Mouse (Mus musculus): Measurements from ENCODE around the gene Cdyl. TPM values are rescaled to one million over a fixed set of nuclear protein-coding genes. Genes with fewer than 3 reads are reported as not detected.
A peak's percentile ranks its signal among the peaks of the same experiment; 100 is the strongest.
"Not testable (repeated sequence)": the region's sequence is repeated elsewhere in the genome, so short reads cannot be mapped to it uniquely, and the experiment has no call there.

Cdyl gene
- polyA plus RNA-seq, 2 experiments from 2014 or later, result 3.8 to 4.3 TPM

DNA sequence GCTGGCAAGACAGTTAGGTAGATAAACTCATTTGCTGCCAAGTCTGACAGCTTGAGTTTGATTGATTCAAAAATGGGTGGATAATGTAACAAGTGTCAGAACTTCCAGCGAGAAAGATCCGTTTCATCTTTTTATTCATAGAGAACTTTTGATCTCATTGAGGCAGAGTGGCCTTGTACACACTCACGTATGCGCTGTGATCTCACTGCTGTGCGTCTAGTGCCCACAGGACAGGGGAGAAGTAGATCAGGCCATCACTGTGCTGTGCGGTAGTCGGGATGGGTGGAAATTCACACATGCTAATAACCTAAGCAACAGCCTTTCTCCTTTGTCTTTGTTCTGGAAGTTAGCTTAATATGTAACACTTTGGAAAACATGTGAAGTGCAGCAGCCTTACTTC, 146.5 kb downstream of the Cdyl start:
- no peak for ATAC-seq

DNA sequence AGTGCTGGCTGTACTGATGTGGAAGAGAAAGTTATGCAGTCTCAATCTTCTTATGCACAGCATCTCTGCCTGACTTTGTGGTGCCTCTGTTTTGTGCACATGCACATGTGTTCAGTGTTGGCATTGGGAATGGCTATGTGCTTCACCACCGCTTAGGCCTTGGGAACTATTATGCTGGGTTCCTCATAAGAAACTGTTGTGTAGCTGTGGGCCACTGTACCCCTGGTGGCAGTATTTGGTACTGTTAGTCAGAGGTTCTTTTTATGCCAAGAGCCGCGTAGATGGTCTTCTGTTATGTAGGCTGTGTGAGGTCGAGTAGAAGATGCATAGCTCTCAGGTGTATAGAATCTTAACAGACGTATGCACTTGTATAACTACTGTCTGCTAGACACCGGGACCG, 147.4 kb downstream of the Cdyl start:
- ATAC-seq, result no peak

DNA sequence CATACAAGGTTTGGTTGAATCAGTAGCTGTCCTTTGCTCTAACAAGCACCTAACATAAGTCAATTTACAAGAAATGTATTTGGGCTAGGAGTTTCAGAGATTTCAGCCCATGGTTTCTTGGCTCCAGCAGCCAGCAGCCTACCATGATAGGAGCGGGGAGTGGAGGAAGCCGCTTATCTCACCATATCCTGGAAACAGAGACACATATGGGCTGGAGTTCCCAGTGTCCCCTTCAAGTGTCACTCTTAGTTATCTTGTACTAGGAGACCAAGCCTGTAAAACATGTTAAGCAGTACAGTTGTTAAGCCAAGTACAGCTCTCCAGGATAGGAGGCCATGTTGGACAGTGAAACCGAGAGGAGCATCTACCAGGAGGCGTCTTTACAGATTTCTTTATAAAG, 147.9 kb downstream of the Cdyl start:
- ATAC-seq, result no peak

DNA sequence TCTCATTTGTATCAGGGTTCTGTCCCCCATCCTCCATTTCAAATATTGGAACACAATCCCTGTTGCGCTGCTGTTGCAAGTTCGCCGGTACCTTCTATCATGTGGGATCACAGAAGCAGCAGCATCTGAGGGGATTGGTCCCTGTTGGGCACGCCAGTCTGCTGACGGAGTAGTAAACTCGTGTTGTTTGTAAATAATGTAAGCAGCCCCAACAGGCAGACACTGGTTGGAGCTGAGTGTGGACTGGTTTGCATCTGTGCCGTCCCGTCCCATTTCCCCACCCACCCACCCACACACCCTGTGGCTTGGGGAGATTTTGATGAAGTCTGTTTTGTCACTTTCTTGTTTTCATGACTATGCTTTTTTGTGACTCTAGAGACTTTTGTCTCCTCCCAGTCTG, 148.3 kb downstream of the Cdyl start:
- peak; percentile 52 for ATAC-seq

DNA sequence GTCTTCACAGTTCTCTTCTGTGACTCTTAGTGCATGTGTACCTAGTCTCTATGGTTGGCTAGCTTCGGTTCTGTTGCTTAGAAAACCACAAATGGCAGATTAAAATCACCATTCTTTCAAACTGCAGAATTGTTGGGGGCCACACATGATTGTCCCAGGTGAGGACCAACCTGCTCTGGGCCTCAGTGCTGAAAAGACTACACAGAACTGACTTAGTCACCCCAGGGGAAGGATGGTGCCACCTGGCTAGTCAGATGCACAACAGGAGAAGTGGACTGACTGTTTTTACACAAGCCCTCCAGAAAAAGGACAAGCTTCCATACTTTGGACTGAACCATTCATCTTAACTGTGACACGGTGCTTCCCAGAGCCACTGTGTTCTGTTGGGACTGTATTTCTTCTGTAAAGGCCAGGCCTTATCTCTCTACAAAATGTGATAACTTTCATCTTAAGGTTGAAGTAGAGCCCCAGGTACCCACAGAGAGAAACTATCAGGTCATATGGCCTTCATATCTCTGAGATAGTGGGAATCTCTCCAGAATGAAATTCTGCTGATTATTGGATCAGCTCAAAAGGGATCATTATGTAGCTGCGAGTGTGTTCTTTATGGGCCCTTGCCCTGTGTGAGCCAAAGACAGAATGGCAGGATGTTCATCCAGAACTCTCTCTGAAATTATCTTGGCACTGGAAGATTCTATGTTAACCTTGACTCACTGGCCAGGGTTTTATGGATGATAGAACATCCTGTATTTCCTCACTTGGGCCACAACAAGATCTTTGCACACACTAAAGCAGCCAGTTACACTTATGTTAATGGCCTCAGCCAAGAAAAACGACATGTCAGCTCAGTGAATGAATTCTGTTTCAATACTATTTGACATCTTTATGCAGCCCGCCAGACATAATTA, 149.9 kb downstream of the Cdyl start:
- no peak for ATAC-seq

DNA sequence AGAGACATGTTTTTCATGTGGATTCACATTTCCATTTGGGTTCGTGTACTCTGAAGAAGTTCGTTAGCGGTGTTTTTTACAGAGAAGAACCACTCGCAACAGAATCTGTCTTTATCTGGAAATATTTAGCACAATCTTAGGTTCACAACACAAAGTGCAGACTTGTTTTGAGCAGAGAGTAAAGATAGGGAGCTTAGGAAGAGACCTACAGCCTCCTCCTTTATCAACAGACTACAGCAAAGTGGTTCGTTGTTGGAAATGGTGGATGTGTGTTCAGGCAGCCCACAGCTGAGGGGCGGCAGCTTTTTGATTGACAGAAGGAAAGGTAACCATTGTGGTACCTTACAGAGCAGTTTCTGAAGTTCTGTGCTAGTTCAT, 150.5 kb downstream of the Cdyl start:
- no peak for ATAC-seq

DNA sequence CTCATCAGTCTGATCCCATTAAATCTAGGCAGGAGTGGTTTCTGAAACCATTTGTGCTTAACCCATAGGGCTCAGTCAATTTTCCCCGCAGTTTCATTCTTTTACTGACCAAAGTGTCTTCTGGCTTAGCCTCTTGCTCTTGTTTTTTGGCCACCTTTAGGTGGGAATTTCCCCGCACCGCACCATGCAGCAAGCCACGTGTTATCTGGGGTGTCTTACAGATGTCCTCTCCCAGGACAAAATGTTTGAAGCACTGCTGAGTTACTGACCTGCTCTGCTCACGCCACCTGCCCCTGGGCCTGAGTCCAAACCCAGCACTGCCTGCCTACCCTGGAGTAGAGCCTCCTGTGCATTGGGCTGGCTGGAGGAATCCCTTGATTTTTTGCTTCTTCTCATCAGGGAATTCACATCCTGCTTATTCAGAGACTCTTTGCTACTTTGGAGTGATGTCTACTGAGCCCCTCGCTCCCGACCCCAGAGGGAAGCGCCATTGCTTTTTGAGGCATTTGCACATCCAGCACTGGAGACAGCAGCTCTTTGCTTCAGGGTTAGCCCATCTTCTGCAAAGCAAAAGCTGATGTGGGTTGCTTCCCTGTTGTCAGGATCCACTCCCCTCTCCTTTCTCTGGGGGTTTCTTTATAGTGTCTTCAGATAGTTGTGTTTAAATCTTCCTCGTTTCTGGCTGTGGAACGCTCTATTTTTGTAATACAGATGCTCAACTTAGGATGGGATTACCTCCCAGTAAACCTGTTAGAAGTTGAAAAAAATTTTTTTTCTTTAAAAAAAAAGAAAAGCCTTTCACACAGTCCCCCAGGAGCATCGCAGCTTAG, 151.9 kb downstream of the Cdyl start:
- no peak for ATAC-seq

DNA sequence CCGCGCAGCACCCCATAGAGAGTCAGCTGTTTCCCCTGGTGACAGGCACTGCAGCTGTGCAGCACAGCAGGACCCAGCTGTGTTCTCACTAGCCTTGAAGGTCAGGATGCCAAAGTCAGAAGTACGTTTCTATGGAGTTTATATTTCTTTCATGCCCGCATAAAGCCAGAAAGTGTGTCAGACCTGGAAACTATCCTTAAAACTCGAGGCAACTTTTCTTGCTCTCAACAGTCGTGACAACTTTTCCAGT, 152.5 kb downstream of the Cdyl start:
- ATAC-seq, result no peak

DNA sequence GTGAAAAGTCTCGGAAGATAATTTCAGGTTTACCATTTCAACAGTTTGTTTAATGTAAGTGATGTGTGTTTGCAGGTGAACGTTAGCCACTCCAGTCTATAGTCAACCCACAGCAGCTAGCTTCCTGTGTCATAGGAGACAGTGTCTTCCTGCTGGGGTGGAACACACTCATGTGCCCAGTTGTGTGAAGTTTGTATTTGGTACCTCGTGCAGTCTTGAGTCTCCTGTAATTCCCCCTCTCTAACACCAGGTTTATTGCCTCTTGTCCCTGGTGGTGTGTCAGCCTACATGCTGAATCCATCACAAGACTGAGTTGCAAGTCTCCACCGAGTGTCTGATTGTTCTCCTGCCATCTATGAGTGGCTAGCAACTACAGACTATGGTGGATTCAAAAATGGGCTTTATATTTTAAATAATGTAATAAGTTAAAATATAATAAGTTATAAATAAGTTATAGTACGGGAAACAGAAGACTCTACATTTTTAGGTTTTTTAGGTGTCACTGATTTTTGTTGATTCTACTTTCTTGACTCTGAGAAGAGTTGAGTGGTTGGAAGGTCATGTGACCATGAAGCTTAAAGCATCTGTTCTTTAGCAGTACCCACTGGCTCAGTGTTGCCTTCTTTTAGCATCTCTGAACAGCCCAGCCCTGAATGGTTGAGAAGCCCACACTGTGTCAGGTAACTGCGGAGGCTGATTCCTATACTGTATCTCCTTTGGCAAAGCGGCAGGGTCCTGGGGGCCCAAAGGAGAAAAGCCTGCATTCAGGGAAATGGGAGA, 153.9 kb downstream of the Cdyl start:
- ATAC-seq, result peak; percentile 55

DNA sequence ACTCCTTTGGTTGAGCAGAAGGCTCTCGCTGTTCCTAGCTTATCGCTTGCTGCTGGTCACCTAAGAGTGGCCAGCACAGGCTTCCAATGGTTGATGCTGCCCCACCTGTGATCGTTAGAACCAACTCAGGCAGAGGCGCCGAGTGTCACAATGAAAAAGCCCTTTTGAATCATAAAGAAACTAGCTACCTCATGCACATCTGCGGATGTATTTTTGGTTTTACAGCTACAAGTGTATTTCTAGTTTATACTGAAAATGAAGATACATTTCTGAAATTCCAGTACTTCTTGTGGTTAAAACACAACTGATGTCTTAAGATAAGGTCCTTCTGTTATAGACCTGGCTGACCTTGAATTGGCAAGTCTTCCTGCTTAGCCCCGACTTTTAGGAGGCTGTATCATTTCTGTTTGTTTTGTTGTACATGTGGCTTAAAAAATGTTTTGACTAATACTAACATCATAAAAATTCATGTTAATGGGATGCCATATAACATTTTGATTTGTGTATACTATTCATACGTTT, 155.6 kb downstream of the Cdyl start:
- no peak for ATAC-seq

DNA sequence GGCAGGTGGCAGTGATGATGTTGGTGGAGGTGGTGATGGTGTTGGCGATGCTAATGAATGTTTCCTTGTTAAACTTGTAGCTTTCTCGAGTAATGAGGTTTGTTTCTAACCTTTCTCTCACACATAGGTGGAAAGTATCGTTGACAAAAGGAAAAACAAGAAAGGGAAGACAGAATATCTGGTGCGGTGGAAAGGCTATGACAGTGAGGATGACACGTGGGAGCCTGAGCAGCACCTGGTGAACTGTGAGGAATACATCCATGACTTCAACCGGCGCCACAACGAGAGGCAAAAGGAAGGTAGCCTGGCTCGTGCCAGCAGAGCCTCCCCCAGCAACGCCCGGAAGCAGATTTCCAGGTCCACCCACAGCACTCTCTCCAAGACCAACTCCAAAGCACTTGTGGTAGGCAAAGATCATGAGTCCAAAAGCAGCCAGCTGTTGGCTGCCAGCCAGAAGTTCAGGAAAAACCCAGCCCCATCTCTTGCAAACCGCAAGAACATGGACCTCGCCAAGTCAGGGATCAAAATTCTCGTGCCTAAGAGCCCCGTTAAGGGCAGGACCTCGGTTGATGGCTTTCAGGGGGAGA, 156.2 kb downstream of the Cdyl start:
- ATAC-seq, result no peak

DNA sequence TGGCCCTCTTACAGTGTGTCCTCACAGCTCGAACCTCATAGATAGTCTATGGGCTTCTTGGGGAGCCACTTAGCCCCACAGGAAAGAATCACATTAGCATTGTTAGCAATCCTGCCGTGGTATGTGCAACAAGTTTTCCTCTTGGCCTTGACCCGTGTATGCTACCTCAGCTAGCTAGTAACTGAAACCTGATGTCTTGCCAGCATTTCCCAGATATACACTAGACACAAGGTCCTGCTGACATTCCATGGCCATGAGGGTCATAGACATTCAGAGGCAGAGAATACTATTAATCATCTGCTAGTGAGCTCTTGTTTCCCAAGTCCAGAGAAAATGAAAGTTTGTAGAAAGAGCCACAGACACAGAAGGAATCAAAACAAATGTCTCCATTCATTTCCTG, 158.0 kb downstream of the Cdyl start:
- no peak for ATAC-seq

DNA sequence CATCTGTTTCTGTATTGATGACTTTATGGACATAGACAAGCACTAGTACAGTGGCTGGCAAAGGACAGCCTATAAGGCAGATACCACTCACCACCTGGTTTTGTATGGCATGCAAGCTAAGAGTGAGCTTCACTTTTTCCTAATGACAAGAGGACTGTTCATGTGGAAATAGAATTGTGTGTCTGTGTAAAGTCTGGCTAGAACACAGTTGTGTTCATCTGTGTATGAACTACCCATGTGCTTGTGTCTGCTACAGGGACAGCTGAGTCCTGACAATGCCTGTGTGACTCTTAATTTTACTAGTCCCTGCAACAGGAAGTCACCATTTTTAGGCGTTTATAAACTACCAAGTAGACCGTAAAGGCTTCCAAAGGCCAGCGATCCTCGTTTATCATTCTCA, 158.4 kb downstream of the Cdyl start:
- no peak for ATAC-seq

DNA sequence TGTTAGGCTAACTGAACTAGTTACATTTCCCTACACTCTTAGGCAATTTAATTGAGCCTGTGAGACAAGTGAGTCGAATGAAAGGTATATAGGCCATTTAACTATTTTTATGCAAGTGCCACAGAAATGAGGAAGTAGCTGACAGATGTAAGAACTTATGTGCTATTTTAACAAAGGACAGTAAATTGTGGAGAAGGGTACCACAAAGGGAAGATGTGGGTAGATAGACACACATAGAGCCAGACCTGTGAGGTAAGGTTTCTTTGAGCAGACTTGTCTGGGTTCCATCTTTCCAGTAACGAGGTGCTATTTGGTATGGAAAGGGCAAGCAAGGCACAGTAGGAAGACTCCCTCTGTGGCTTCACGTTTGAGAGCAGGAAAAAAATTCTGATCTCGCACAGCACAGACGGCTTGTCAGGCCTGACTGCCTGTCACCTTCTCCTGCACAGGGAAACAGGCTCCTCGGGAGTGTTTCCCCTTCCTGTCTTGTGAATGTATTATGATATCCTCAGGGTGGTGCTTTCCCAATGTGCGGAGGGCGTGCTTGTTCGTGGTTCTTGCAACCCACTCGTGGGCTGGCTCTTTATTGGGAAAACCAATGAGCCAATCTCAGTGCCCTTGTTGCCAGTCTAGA, 162.3 kb downstream of the Cdyl start:
- ATAC-seq, result no peak

DNA sequence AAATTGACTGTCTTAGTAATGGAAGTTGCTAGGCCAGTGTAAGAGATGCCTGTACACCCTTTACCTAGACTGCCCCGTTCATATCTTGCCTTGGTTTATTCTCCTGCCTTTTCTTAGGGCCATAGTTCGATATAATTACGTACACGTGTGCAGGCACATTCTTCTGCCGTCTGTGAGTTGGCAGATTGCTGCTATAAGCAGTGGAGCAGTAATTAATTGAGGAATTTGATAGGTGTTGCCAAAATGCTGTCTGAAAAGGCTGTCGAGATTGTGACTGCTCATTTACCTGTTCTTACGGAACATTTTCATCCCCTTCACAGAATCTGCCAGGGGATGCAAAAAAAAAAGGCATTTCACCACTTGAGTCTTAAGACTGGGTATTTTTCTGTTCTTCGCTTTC, 163.2 kb downstream of the Cdyl start:
- no peak for ATAC-seq

DNA sequence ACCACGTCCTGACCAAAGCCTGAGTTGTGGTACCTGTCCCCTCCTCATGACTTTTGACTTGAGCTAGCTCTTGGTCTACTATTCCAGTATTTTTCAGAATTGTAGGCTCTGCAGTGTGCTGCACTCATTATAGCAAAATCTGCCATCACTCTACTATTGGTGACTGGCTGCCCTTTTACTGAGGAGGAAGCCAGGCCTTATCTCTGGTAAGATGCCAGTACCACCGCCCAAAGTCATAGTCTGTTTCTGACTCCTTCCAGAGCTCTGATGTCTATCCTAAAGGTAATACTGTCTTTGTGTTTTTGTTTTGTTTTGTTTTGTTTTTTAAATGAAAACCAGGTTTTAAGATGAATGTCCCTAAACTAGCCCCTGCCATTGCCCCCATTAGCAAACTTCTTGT, 166.0 kb downstream of the Cdyl start:
- no peak for ATAC-seq

DNA sequence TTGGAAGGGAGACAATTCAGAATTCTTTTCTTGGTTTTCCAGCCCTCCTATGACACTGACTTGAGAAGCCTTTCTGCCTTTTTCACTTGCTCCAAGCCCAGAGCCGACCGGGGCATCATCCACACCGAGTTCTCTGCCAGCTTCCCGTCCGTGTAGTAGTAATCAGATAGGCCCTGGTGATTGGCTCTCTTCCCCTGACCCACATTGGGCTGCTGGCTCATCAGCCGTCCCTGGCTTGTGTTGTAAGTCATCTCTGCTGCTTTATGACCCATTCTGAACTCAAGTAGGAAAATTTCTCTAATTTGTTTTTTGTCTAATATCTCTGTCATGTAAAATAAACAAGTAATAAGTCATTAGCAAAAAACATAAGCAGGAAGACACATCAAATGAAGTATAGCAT, 173.0 kb downstream of the Cdyl start:
- no peak for ATAC-seq

DNA sequence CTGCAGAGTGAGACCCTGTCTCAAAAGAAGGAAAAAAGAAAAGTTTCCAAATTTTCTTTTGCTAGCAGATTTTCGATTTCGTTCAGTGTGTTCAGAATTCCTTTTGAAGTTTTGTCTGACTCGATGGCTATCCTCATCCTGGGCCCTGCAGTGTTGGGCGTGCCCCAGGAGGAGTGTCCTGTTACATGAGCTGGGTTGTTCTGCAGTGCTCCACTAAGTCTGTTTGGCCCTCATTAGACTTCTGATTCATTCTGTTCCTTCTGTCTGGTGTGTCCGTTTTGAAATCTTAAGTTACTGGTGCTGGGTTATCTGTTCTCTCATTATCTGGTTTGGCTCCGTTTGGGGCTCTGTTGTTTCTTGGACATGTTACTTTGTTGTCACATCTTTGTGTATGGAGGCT, 174.3 kb downstream of the Cdyl start:
- ATAC-seq, result no peak

DNA sequence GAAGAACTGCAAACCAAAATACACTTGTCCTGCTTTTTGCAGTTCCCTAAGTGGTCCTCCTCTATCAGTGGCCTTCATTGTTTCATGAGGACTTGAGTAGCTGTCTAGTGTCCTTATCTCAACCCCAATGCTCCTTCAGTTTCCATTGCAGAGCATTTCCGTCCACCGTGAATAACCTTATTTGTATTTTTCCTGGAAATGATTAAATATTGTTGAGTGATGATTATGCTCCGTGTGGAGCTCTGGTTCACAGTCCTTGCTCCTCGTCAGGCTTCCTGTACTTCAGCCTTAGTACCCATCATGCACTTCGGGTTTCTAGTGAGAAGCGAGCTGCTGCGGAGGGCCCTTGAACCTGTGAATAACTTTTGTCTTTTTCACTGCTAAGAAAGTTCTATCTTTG, 176.0 kb downstream of the Cdyl start:
- no peak for ATAC-seq

DNA sequence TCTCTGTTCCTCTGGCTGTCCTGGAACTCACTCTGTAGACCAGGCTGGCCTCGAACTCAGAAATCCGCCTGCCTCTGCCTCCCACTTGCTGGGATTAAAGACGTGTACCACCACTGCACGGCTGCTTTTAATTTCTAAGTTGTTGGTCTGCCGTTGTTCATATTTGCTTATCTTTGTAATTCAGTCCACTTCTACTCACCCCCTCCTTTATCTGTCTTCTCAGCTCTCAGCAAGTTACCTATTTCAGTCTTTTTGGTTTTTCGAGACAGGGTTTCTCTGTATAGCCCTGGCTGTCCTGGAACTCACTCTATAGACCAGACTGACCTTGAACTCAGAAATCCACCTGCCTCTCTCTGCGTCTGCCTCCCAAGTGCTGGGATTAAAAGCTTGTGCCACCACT, 176.9 kb downstream of the Cdyl start:
- not testable (repeated sequence) for ATAC-seq

DNA sequence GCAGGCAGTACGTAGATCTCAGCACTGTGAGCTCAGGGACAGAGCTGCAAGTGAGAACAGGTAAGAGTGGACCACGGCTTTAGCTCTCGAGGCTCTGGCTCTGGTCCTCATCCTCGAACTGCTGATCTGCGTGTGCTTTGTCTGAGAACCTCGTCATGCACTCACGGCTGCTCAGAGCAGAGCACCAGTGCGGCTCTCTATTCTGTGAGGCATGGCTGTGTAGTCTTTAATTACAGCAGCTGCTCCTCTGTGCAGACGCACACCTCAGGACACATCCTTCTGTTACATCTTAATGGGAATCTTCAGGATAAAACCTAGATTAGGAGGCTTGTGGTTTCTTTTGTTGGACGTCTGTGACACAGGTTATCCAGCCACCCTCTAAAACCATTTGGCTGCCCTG, 180.5 kb downstream of the Cdyl start:
- no peak for ATAC-seq

DNA sequence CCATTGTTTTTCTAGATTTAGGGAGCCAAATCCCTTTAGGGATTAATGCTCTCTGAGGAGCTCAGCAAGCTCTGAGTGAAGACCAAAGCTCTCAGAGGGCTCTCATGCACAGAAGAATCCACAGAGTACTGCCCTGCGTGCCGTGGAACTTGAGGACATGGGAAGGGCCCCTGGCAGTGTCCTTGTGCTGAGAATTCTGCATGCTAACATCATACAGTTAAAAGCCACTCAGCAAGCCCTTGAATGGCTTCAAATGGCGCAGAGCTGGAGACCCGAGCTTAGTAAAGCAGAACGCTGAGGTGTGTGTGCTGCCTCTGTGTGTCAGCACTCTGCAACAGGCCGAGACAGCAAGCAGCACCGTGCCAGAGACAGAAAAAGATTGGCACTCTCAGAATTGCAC, 183.8 kb downstream of the Cdyl start:
- ATAC-seq, result no peak
